Mouse (Mus musculus) kidney, adult 2 months (tissue): Measurements from ENCODE around the gene Cdc42ep2. TPM values are rescaled to one million over a fixed set of nuclear protein-coding genes. Genes with fewer than 3 reads are reported as not detected.

Experiments used
- DNase-seq: peaks from one replicate; pipeline ENCODE4 v3.0.0; 2021
- H3K27ac ChIP-seq: fragments of 200-500 bp; 2 replicates; pipeline ENCODE4 v1.5.1; 2012; ENCODE audit warnings: low read depth, low read length, control low read depth, inconsistent platforms; ENCODE audit not compliant: insufficient read depth
- H3K27me3 ChIP-seq: fragments of 200-500 bp; replicated peaks from 2 replicates; pipeline ENCODE4 v1.6.1; 2012; ENCODE audit warnings: mild to moderate bottlenecking, moderate library complexity, low read length, inconsistent platforms; ENCODE audit not compliant: control insufficient read depth, insufficient read depth
- H3K36me3 ChIP-seq: fragments of 200-500 bp; 2 replicates; pipeline ENCODE4 v1.6.1; 2012; ENCODE audit warnings: mild to moderate bottlenecking, moderate library complexity, low read length, inconsistent platforms; ENCODE audit not compliant: control insufficient read depth, insufficient read depth
- H3K4me1 ChIP-seq: fragments of 200-500 bp; 2 replicates; pipeline ENCODE4 v1.6.1; 2011; ENCODE audit warnings: low read length; ENCODE audit not compliant: control insufficient read depth, insufficient read depth
- H3K4me3 ChIP-seq: fragments of 200-500 bp; 2 replicates; pipeline ENCODE4 v1.5.1; 2011; ENCODE audit warnings: mild to moderate bottlenecking, low read depth, low read length, control low read depth; ENCODE audit not compliant: insufficient read depth
- CTCF ChIP-seq: fragments of 200-500 bp; conservative IDR thresholded peaks from 2 replicates; pipeline ENCODE4 v1.5.1; 2011; ENCODE audit warnings: low read depth, mild to moderate bottlenecking, control low read depth, low read length, moderate library complexity, mixed read lengths; ENCODE audit not compliant: insufficient read depth, insufficient read length
- POLR2A ChIP-seq: fragments of 200-500 bp; IDR thresholded peaks from one replicate; pipeline ENCODE4 v1.6.1; 2011; ENCODE audit warnings: low read depth, low read length, control low read depth
- WGBS: fragments of 180-500 bp; shearing (Covaris S2); methylation state at CpG from one replicate; pipeline ENCODE4 v1.1.7; 2018; 5-methylcytosine and 5-hydroxymethylcytosine counted together
- polyA plus RNA-seq: library from polyadenylated mRNA; depleted of rRNA; stranded (reverse); fragments of >200 nt; gene quantifications from 2 replicates; pipeline ENCODE4 v1.2.3, GENCODE M21; 2012

The Cdc42ep2 gene
- polyA plus RNA-seq, 1 experiment = 12.0 TPM

DNA sequence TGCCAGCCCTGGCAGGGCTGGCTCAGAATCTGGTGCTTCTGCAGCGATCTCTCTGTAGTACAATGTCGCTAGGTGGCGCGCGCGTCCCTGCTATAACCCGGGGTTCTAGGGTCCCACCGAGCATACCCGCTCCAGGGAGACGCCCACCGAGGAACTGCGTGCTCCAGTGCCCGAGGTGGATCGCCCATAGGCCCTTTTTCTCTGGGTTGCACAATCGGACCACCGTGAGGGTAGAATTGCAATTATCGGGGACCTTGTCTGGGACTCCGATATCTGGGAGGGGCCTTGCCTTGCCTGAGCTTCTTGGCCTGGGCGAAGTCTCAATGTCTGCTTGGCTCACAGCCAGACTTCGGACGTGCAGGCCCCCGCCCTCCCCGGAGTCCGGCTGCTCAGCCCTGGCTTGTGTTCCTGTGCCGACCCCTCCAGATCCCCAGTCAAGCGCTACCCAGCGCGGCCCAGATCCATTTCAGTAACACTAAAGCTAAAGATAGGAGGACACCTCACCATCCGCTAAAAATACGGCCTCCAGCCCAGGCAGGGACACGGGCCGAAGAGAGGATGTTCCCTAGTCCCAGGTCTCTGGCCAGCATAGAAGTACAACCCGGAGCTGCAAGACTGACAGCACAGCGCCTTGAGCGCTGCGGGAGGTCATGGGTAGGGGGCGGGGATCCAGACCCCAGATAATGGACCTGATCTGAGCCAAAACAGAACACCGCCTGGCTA lies 465 bp downstream of the Cdc42ep2 start:
- TF ChIP-seq POLR2A (no peak), CTCF (peak; percentile 76)
- WGBS = under 1% methylated on average over 38 of the region's 38 CpGs
- peak; percentile 93 for DNase-seq
- Histone ChIP-seq H3K4me3 (peak overlapping the region; percentile 77), H3K27ac (peak overlapping the region; percentile 82), H3K4me1 (peaks cover 11% of the 10 kb centered on the region), H3K36me3 (no peaks in the 10 kb centered on the region), H3K27me3 (no peaks in the 10 kb centered on the region)

DNA sequence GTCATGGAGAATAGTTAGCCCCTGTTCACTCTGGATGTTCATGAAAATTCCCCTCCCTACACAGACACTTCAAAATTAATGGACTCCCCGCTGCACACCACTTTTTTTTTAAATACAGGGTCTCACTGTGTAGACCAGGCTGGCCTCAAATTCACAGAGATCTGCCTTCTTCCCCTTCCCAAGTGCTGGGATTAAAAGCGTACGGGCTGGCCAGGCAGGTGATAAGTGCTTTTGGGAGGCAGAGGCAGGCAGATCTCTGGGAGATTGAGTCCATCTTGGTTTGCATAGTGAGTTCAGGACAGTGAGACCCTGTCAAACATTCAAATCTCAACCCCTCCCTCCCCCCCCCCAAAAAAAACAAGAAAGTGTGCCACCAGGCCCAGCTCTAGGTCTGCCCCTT lies 1.7 kb downstream of the Cdc42ep2 start:
- no peaks in the 10 kb centered on the region for H3K27me3 ChIP-seq
- peak overlapping the region; percentile 24 for H3K27ac ChIP-seq
- H3K4me1 ChIP-seq = peaks cover under 1% of the 10 kb centered on the region; the same call in 1 of the 2 replicates
- DNase-seq = no peak
- H3K36me3 ChIP-seq = no peaks in the 10 kb centered on the region
- no peak for TF ChIP-seq CTCF
- no peak for TF ChIP-seq POLR2A
- 73% methylated on average over 3 of the region's 3 CpGs for WGBS
- H3K4me3 ChIP-seq = no peak overlapping the region

DNA sequence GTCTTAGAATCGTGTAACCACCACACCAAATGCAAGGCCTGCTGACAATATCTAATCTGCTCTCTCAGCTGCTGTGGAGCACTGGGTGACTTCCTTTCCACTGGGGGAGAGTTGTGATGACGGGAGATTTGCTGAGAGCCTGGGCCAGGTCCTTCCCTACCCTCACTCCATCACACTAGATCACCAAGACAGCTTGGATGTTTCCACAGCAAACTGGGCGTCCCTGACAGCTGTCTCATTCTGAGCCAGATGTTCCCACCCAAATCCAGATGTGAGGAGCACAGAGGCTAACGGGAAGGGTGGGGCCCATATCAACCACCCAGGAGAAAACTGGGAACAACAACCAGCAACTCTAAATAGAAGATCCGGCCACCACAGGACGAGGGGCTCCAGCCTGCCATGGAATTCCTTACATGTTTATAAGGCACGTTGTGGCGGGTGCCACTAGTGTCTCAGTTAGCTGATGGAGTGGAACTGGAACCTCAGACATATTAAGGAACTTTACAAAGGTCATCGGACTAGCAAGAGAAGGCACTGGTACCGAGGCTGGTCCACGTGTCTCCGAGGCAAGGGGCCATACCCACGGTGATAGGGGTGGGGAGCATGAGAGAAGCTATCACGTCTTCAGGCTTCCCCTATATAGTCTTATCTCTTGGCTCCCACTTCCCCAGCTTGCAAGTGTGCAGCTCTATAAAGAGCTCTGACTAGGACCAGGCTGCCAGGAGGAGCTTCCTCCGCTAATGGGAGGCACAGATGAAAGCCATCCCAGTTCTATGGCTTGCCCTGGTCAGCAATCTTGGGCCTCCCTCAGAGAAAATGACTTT lies 2.3 kb downstream of the Cdc42ep2 start:
- H3K27me3 ChIP-seq = no peaks in the 10 kb centered on the region
- peak overlapping the region; percentile 47 for H3K27ac ChIP-seq
- 54% methylated on average over 15 of the region's 15 CpGs for WGBS
- H3K36me3 ChIP-seq = peaks cover 1% of the 10 kb centered on the region; the same call in 1 of the 2 replicates
- H3K4me1 ChIP-seq = no peaks in the 10 kb centered on the region
- TF ChIP-seq POLR2A = no peak
- TF ChIP-seq CTCF = no peak
- peak; percentile 56 for DNase-seq
- H3K4me3 ChIP-seq = 0 out of 2 replicates have a peak overlapping the region, but pooled peaks have one; percentile 3

DNA sequence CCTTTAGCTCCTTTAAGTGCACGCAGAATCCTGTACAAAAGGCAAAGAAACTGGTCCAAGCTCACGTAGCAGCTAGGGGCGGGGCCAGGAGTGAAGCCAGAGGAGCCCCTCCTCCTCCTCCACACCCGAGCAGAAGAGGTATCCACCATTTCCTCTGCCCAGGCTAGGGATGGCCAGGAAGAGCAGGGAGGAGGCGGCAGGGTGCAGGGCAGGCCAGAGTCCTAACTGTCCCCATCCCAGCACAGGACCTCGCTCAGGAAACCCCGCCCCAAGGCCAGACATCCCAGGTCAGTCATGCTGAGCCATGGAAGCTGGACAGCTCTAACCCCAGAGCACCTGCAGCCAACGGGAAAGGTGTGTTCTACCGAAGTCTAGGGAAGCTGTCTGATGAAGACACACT lies 2.9 kb downstream of the Cdc42ep2 start:
- Histone ChIP-seq H3K27ac (peak overlapping the region; percentile 47), H3K4me1 (no peaks in the 10 kb centered on the region), H3K4me3 (0 out of 2 replicates have a peak overlapping the region, but pooled peaks have one; percentile 3), H3K36me3 (peaks cover 1% of the 10 kb centered on the region), H3K27me3 (no peaks in the 10 kb centered on the region)
- peak; percentile 77 for DNase-seq
- no peak for TF ChIP-seq POLR2A
- TF ChIP-seq CTCF = no peak
- 13% methylated on average over 9 of the region's 9 CpGs for WGBS

DNA sequence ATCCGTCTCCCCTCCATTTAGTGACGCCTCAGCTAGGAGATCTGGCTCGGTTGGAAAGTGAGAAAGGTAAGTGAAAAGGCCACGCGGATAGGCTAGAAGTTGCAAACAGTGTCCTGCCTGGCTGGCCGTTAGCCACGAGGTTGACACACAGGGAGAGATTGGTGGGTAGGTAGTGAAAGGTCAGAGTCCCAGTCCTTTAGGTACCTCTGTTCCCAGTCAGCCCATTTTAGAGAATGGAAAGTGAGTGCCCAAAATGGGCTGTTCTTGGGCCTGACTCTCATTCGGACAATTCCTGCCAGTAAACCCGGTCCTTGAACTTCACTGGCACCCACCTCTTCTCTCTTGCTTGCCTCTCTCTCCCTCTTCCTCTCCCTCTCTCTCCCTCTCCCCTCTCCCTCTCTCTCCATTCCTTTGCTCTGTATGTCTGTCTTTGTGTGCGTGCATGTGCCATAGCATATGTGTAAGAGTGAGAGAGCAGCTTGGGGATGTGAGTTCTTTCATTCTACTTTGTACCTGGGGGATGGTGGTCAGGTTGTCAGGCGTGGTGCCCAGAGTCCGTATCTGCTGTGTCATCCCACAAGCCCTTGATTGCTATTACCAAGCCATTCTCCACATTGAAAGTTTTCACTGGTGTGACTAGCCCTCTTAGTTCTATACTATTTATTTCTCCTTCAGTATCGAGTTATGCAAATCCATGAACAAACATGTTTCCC lies 11.5 kb downstream of the Cdc42ep2 start, which contains the start of gene Dpf2:
Gene Dpf2, minus strand, starts transcription at position 4 of the 713 bp plus-strand sequence.
- TF ChIP-seq POLR2A (no peak), CTCF (no peak)
- 9% methylated on average over 13 of the region's 13 CpGs for WGBS
- peaks cover 1% of the 10 kb centered on the region for H3K36me3 ChIP-seq
- H3K27ac ChIP-seq = peak within 1 kb of the TSS; percentile 85
- H3K4me3 ChIP-seq = peak within 1 kb of the TSS; percentile 82
- peaks cover 22% of the 10 kb centered on the region for H3K4me1 ChIP-seq
- no peaks in the 10 kb centered on the region for H3K27me3 ChIP-seq
- no peak for DNase-seq

DNA sequence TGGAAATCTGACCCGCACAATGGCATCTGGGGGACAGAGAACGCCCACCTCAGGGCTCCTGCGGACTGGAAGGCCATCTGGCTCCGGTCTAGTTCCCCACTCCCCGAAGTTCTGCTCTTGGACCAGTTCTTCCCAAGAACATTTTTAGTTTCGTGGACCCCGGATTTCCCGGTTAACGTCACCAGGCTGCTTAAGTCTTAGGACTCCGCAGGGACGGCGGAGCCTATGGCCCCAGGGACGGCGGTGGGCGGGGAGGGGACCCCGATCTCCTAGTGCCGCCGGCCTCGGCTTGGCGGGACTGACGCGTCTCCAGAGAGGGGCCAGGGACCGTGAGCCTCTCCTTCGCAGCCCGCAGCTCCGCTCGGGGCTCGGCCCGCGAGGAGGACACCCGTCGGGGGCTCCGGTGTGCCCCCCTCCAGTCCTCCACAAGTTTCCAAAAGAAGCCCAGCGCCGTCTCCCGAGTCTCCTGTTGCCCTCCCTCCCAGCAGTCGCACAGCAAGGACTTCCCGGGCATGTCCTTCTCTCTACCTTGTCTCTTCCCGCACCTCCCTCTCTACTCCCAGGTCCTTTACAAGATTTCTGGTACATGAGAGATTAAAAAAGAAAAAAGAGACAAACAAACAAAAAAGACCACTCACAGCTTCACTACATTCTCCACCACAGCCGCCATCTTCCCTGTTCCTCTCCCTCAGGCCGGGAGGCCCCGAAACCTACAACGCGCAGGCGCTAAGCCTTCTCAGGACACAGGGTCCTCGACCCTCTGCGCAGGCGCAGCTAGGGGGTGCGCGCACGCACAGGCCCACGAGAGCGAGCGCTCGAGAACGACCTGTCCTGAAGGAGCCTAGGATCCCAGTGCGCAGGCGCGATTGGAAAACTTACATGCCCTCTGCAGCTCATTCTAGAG lies 12.3 kb downstream of the Cdc42ep2 start:
- WGBS = under 1% methylated on average over 59 of the region's 59 CpGs
- peak; percentile 100 for DNase-seq
- Histone ChIP-seq H3K36me3 (no peaks in the 10 kb centered on the region; the same call in 1 of the 2 replicates), H3K27me3 (no peaks in the 10 kb centered on the region), H3K4me1 (peaks cover 22% of the 10 kb centered on the region), H3K4me3 (peak overlapping the region; percentile 82), H3K27ac (peak overlapping the region; percentile 85)
- no peak for TF ChIP-seq CTCF
- TF ChIP-seq POLR2A = peak; percentile 89
